Mouse (Mus musculus): ENCODE results near the gene Paqr5.

Paqr5 gene

GRCm38 (mm10) chr9:62013316-62014097, 13.1 kb downstream of the Paqr5 start:
- DNase-seq (ENCODE audit: low read depth, low spot score), result no peak

GRCm38 (mm10) chr9:62008360-62008759, 18.3 kb downstream of the Paqr5 start:
- no peak for DNase-seq (ENCODE audit: low read depth, low spot score)

- DNase-seq (ENCODE audit: low read depth, low spot score), result no peak
Observed at GRCm38 (mm10) chr9:62007028-62007427, 19.6 kb downstream of the Paqr5 start.

- no peak for DNase-seq (ENCODE audit: low read depth, low spot score)
Observed at GRCm38 (mm10) chr9:62003611-62004010, 23.0 kb downstream of the Paqr5 start.

- no peak for DNase-seq (ENCODE audit: low read depth, low spot score)
Observed at GRCm38 (mm10) chr9:61999653-62000420, 26.8 kb downstream of the Paqr5 start.

GRCm38 (mm10) chr9:61997860-61998259, 28.8 kb downstream of the Paqr5 start:
- no peak for DNase-seq (ENCODE audit: low read depth, low spot score)

- DNase-seq (ENCODE audit: low read depth, low spot score), result no peak
Observed at GRCm38 (mm10) chr9:61991158-61991557, 35.5 kb downstream of the Paqr5 start.

- no peak for DNase-seq (ENCODE audit: low read depth, low spot score)
Observed at GRCm38 (mm10) chr9:61990738-61991137, 35.9 kb downstream of the Paqr5 start.

GRCm38 (mm10) chr9:61986055-61986454, 40.6 kb downstream of the Paqr5 start:
- no peak for DNase-seq (ENCODE audit: low read depth, low spot score)

- DNase-seq (ENCODE audit: low read depth, low spot score), result no peak
Observed at GRCm38 (mm10) chr9:61985183-61985863, 41.3 kb downstream of the Paqr5 start.

- DNase-seq (ENCODE audit: low read depth, low spot score), result no peak
Observed at GRCm38 (mm10) chr9:61982940-61983620, 43.6 kb downstream of the Paqr5 start.

- no peak for DNase-seq (ENCODE audit: low read depth, low spot score)
Observed at GRCm38 (mm10) chr9:61981876-61982275, 44.8 kb downstream of the Paqr5 start.

- no peak for DNase-seq (ENCODE audit: low read depth, low spot score)
Observed at GRCm38 (mm10) chr9:61979983-61980382, 46.7 kb downstream of the Paqr5 start.

- DNase-seq (ENCODE audit: low read depth, low spot score), result no peak
Observed at GRCm38 (mm10) chr9:61977258-61977945, 49.3 kb downstream of the Paqr5 start.

GRCm38 (mm10) chr9:61972031-61972430, 54.6 kb downstream of the Paqr5 start:
- DNase-seq (ENCODE audit: low read depth, low spot score), result no peak

- DNase-seq (ENCODE audit: low read depth, low spot score), result no peak
Observed at GRCm38 (mm10) chr9:61971045-61971444, 55.6 kb downstream of the Paqr5 start.

GRCm38 (mm10) chr9:61967357-61967756, 59.3 kb downstream of the Paqr5 start:
- peak; percentile 26 for DNase-seq (ENCODE audit: low read depth, low spot score)

- DNase-seq (ENCODE audit: low read depth, low spot score), result no peak
Observed at GRCm38 (mm10) chr9:61965987-61966386, 60.7 kb downstream of the Paqr5 start.

- DNase-seq (ENCODE audit: low read depth, low spot score), result peak; percentile 62
Observed at GRCm38 (mm10) chr9:61965411-61965930, 61.2 kb downstream of the Paqr5 start.

- DNase-seq (ENCODE audit: low read depth, low spot score), result no peak
Observed at GRCm38 (mm10) chr9:61963356-61963755, 63.3 kb downstream of the Paqr5 start.

GRCm38 (mm10) chr9:61961181-61961580, 65.5 kb downstream of the Paqr5 start:
- no peak for DNase-seq (ENCODE audit: low read depth, low spot score)
